Mouse (Mus musculus) stomach, postnatal 0 days (tissue): Measurements from ENCODE around the gene Mansc4. TPM values are rescaled to one million over a fixed set of nuclear protein-coding genes. Genes with fewer than 3 reads are reported as not detected.

Experiments used
- ATAC-seq: fragments of 200-750 bp; cut with Nextera tagmentation; 2 replicates; pipeline ENCODE4 v1.8.0; 2017; ENCODE audit not compliant: low FRiP score, low TSS enrichment
- DNase-seq: peaks from one replicate; pipeline ENCODE4 v3.0.0-alpha.2; 2016; ENCODE audit warnings: low spot score
- H3K27ac ChIP-seq: fragments of 300-500 bp; sonication (generic); replicated peaks from 2 replicates; pipeline ENCODE4 v1.5.1; 2014; ENCODE audit warnings: mild to moderate bottlenecking, control low read depth
- H3K27me3 ChIP-seq: fragments of 300-500 bp; sonication (generic); 2 replicates; pipeline ENCODE4 v1.6.1; 2014; ENCODE audit warnings: low read length; ENCODE audit not compliant: control insufficient read depth, insufficient read depth
- H3K36me3 ChIP-seq: fragments of 300-500 bp; sonication (generic); 2 replicates; pipeline ENCODE4 v1.6.1; 2014; ENCODE audit warnings: low read length, mixed read lengths; ENCODE audit not compliant: control insufficient read depth, insufficient read depth
- H3K4me1 ChIP-seq: fragments of 300-500 bp; sonication (generic); replicated peaks from 2 replicates; pipeline ENCODE4 v1.6.1; 2014; ENCODE audit warnings: antibody characterized with exemption; ENCODE audit not compliant: control insufficient read depth, insufficient read depth
- H3K4me2 ChIP-seq: fragments of 300-500 bp; sonication (generic); replicated peaks from 2 replicates; pipeline ENCODE4 v1.6.1; 2014; ENCODE audit warnings: low read depth, mild to moderate bottlenecking, control low read depth, moderate library complexity
- H3K4me3 ChIP-seq: fragments of 300-500 bp; sonication (generic); 2 replicates; pipeline ENCODE4 v1.5.1; 2014; ENCODE audit warnings: low read depth, low read length, control low read depth
- H3K9ac ChIP-seq: fragments of 300-500 bp; sonication (generic); 2 replicates; pipeline ENCODE4 v1.6.1; 2014; ENCODE audit warnings: mild to moderate bottlenecking, low read length, control low read depth, mixed read lengths
- H3K9me3 ChIP-seq: fragments of 300-500 bp; sonication (generic); 2 replicates; pipeline ENCODE4 v1.6.1; 2016; ENCODE audit warnings: low read length; ENCODE audit not compliant: control insufficient read depth
- CTCF ChIP-seq: IDR thresholded peaks from 2 replicates; pipeline ENCODE4 v1.5.1; 2016; ENCODE audit warnings: antibody characterized with exemption, low read depth, mild to moderate bottlenecking, moderate library complexity
- EP300 ChIP-seq: optimal IDR thresholded peaks from 2 replicates; pipeline ENCODE3; 2016; ENCODE audit warnings: antibody characterized with exemption
- WGBS: fragments of 180-500 bp; shearing (Covaris S2); extraction: QIAGEN DNeasy Blood & Tissue Kit; methylation state at CpG from one replicate; pipeline ENCODE4 v1.1.7; 2014; 5-methylcytosine and 5-hydroxymethylcytosine counted together
- polyA plus RNA-seq: library from polyadenylated mRNA; unstranded; fragments of >200 nt; fragmentation: Nextera tagmentation; extraction: Ambion mirVana; gene quantifications from 2 replicates; pipeline ENCODE4 v1.2.1, GENCODE M21; 2015

Mansc4 gene
- polyA plus RNA-seq, 1 experiment from 2014 or later, result 2.4 TPM

- 77% methylated on average over 3 of the region's 3 CpGs for WGBS
- Histone ChIP-seq H3K36me3 (no peaks in the 10 kb centered on the region), H3K9ac (no peak overlapping the region), H3K4me2 (no peak overlapping the region), H3K27me3 (no peaks in the 10 kb centered on the region), H3K4me1 (no peaks in the 10 kb centered on the region), H3K27ac (no peak overlapping the region), H3K9me3 (no peaks in the 10 kb centered on the region), H3K4me3 (no peak overlapping the region)
- TF ChIP-seq CTCF, result no peak
- no peak for TF ChIP-seq EP300
- DNase-seq (no peak), ATAC-seq (no peak)
Measured at GRCm38 (mm10) chr6:147088517-147088916, 1.7 kb upstream of the Mansc4 start.

- Histone ChIP-seq H3K4me3 (no peak overlapping the region), H3K36me3 (no peaks in the 10 kb centered on the region), H3K4me2 (no peak overlapping the region), H3K27me3 (no peaks in the 10 kb centered on the region), H3K9me3 (no peaks in the 10 kb centered on the region), H3K9ac (no peak overlapping the region), H3K27ac (no peak overlapping the region), H3K4me1 (no peaks in the 10 kb centered on the region)
- 69% methylated on average over 6 of the region's 7 CpGs for WGBS
- no peak for DNase-seq
- ATAC-seq, result no peak
- no peak for TF ChIP-seq EP300
- no peak for TF ChIP-seq CTCF
Measured at GRCm38 (mm10) chr6:147087736-147088135, 904 bp upstream of the Mansc4 start.

- H3K9me3 ChIP-seq, result no peaks in the 10 kb centered on the region
- no peak for TF ChIP-seq EP300
- TF ChIP-seq CTCF, result no peak
- no peak overlapping the region for H3K4me3 ChIP-seq
- H3K27ac ChIP-seq, result no peak overlapping the region
- no peak for ATAC-seq
- H3K4me1 ChIP-seq, result no peaks in the 10 kb centered on the region
- no peaks in the 10 kb centered on the region for H3K27me3 ChIP-seq
- DNase-seq, result no peak
- H3K9ac ChIP-seq, result no peak overlapping the region
- H3K36me3 ChIP-seq, result no peaks in the 10 kb centered on the region
- WGBS, result 64% methylated on average over 7 of the region's 7 CpGs
- H3K4me2 ChIP-seq, result no peak overlapping the region
Measured at GRCm38 (mm10) chr6:147085398-147086040, 1.3 kb downstream of the Mansc4 start.

- TF ChIP-seq EP300, result no peak
- TF ChIP-seq CTCF, result no peak
- WGBS, result 90% methylated on average over 10 of the region's 10 CpGs
- no peak overlapping the region for H3K27ac ChIP-seq
- no peak overlapping the region for H3K9ac ChIP-seq
- no peaks in the 10 kb centered on the region for H3K4me1 ChIP-seq
- no peak for DNase-seq
- H3K9me3 ChIP-seq, result no peaks in the 10 kb centered on the region
- no peak overlapping the region for H3K4me3 ChIP-seq
- no peak for ATAC-seq
- no peaks in the 10 kb centered on the region for H3K27me3 ChIP-seq
- H3K4me2 ChIP-seq, result no peak overlapping the region
- no peaks in the 10 kb centered on the region for H3K36me3 ChIP-seq
Measured at GRCm38 (mm10) chr6:147079919-147080318, 6.9 kb downstream of the Mansc4 start.

- no peaks in the 10 kb centered on the region for H3K36me3 ChIP-seq
- no peak overlapping the region for H3K4me2 ChIP-seq
- no peak for ATAC-seq
- no peak overlapping the region for H3K27ac ChIP-seq
- no peak overlapping the region for H3K4me3 ChIP-seq
- H3K4me1 ChIP-seq, result no peaks in the 10 kb centered on the region
- no peaks in the 10 kb centered on the region for H3K27me3 ChIP-seq
- no peak for TF ChIP-seq EP300
- no peak for DNase-seq
- 80% methylated on average over 8 of the region's 8 CpGs for WGBS
- no peaks in the 10 kb centered on the region for H3K9me3 ChIP-seq
- no peak overlapping the region for H3K9ac ChIP-seq
Measured at GRCm38 (mm10) chr6:147076878-147077277, 10.0 kb downstream of the Mansc4 start.

GRCm38 (mm10) chr6:147075808-147076387, 10.9 kb downstream of the Mansc4 start:
- Histone ChIP-seq H3K27ac (peak overlapping the region; percentile 78), H3K9ac (no peak overlapping the region), H3K4me1 (no peaks in the 10 kb centered on the region), H3K27me3 (no peaks in the 10 kb centered on the region), H3K36me3 (no peaks in the 10 kb centered on the region), H3K4me3 (no peak overlapping the region), H3K9me3 (no peaks in the 10 kb centered on the region), H3K4me2 (no peak overlapping the region)
- TF ChIP-seq CTCF (peak; percentile 27; the same call in 1 of the 2 replicates), EP300 (no peak)
- DNase-seq (no peak), ATAC-seq (peak; percentile 80; the same call in 1 of the 2 replicates)
- 21% methylated on average over 5 of the region's 5 CpGs for WGBS
